9 mouse cellular contexts compared by ENCODE assay signal in the genomic region with DNA sequence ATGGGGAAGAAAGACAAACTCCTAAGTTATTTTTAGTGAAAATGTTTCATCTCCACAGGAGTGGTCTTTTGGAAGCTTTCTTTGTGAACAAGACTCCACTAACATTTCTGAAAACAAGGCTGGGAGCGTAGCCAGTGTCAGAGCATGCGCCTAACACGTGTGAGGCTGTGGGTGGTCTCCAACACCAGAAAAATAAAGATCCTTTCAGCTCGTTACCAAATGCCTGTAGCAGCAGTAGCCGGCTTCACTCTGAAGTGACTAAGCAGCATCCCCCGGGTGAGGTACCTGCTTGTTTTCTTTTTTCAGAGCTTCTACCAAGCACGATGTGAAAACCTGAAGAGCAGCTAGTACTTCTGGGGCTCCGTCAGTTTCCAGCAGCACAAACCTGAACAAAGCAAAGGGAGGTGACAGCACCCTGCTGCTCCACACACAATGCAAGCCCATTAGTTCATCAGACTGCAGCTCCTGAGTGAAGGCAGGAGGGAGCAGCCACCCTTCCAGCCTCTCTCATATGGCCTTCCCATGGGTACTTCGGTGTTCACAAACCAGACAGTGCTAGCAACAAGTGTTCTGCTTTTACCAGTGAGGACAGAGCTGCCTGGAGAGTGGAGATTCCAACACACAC.
DNase-seq lines count a peak whose midpoint lies in the region; ATAC-seq lines count a peak whose summit lies in the region.
"Had no signal": no experiment of that assay in that cellular context is flagged by ENCODE, and none has a peak within 500 bp of the region (broad histone marks: within the 10 kb centered on the region; RNA-seq: fewer than 3 reads in every experiment).

No protein-coding gene starts in this region.

- no peak overlapping the region; the same call in 1 of the 2 replicates for H3K9ac ChIP-seq in kidney, embryonic 16.5 days (replicated peaks; ENCODE audit: low read length)
- H3K9ac ChIP-seq in kidney, embryonic 15.5 days: no peak overlapping the region
- no peak overlapping the region; the same call in 1 of the 2 replicates for H3K9ac ChIP-seq in embryonic facial prominence, embryonic 11.5 days (replicated peaks; ENCODE audit: low read length)
- H3K9ac ChIP-seq in intestine, embryonic 16.5 days (ENCODE audit: low read depth, low read length): peak overlapping the region; percentile 5; the same call in 1 of the 2 replicates

- no peak for ATAC-seq in kidney, embryonic 16.5 days (ENCODE audit: low FRiP score, low TSS enrichment)
- ATAC-seq in kidney, embryonic 15.5 days (replicated peaks; ENCODE audit: low FRiP score): no peak
- no peak for ATAC-seq in embryonic facial prominence, embryonic 11.5 days (replicated peaks; ENCODE audit: insufficient number of reproducible peaks, low FRiP score, low TSS enrichment, low read depth)
- ATAC-seq in intestine, embryonic 16.5 days: no peak

- peaks cover 7% of the 10 kb centered on the region; the same call in 1 of the 2 replicates for H3K4me1 ChIP-seq in kidney, embryonic 16.5 days (ENCODE audit: insufficient read depth, low read length)
- H3K4me1 ChIP-seq in kidney, embryonic 15.5 days: peaks cover 16% of the 10 kb centered on the region
- H3K4me1 ChIP-seq in embryonic facial prominence, embryonic 11.5 days (ENCODE audit: control insufficient read depth, insufficient read depth, low read length): no peaks in the 10 kb centered on the region; the same call in 1 of the 2 replicates
- peaks cover 9% of the 10 kb centered on the region; the same call in 1 of the 2 replicates for H3K4me1 ChIP-seq in intestine, embryonic 16.5 days (ENCODE audit: control insufficient read depth, insufficient read depth, low read length)

- H3K9me3 ChIP-seq in kidney, embryonic 16.5 days (ENCODE audit: low read length): no peaks in the 10 kb centered on the region
- H3K9me3 ChIP-seq in kidney, embryonic 15.5 days (replicated peaks): no peaks in the 10 kb centered on the region
- H3K9me3 ChIP-seq in embryonic facial prominence, embryonic 11.5 days (replicated peaks; ENCODE audit: control insufficient read depth, low read length): no peaks in the 10 kb centered on the region
- no peaks in the 10 kb centered on the region for H3K9me3 ChIP-seq in intestine, embryonic 16.5 days (ENCODE audit: control insufficient read depth, low read length)

- DNase-seq in embryonic facial prominence, embryonic 11.5 days (ENCODE audit: low spot score): peak; percentile 51
- DNase-seq in right cerebral cortex, adult 2 months (ENCODE audit: low spot score in 2 of 2): peak; percentile 69 to 80
- DNase-seq in MN1 (ENCODE audit: low spot score): no peak
- no peak for DNase-seq in ovary, adult 18-20 months (ENCODE audit: low spot score)
- DNase-seq in kidney, adult 9 months: no peak

- 0 out of 2 replicates have a peak overlapping the region, but pooled peaks have one; percentile 2 for H3K27ac ChIP-seq in kidney, embryonic 16.5 days (ENCODE audit: low read length)
- H3K27ac ChIP-seq in kidney, embryonic 15.5 days: no peak overlapping the region
- no peak overlapping the region for H3K27ac ChIP-seq in embryonic facial prominence, embryonic 11.5 days (replicated peaks; ENCODE audit: low read depth, low read length)
- peak overlapping the region; percentile 27; the same call in 1 of the 2 replicates for H3K27ac ChIP-seq in intestine, embryonic 16.5 days (ENCODE audit: low read length)
- H3K27ac ChIP-seq: macrophage had no signal

- no peaks in the 10 kb centered on the region for H3K27me3 ChIP-seq in kidney, embryonic 16.5 days (ENCODE audit: insufficient read depth, low read length)
- H3K27me3 ChIP-seq in kidney, embryonic 15.5 days: no peaks in the 10 kb centered on the region
- H3K27me3 ChIP-seq in embryonic facial prominence, embryonic 11.5 days (ENCODE audit: control insufficient read depth, insufficient read depth, low read length): no peaks in the 10 kb centered on the region
- H3K27me3 ChIP-seq in intestine, embryonic 16.5 days (replicated peaks; ENCODE audit: control insufficient read depth, insufficient read depth, low read length): no peaks in the 10 kb centered on the region

- no peaks in the 10 kb centered on the region for H3K36me3 ChIP-seq in kidney, embryonic 16.5 days (ENCODE audit: insufficient read depth, low read length)
- H3K36me3 ChIP-seq in kidney, embryonic 15.5 days: 0 out of 2 replicates have a peak, but pooled peaks cover 3% of the 10 kb centered on the region
- H3K36me3 ChIP-seq in embryonic facial prominence, embryonic 11.5 days (replicated peaks; ENCODE audit: control insufficient read depth, insufficient read depth, low read depth, low read length): no peaks in the 10 kb centered on the region
- no peaks in the 10 kb centered on the region for H3K36me3 ChIP-seq in intestine, embryonic 16.5 days (ENCODE audit: control insufficient read depth, insufficient read depth, low read length)

- no peak overlapping the region for H3K4me3 ChIP-seq in kidney, embryonic 16.5 days (ENCODE audit: low read length)
- no peak overlapping the region for H3K4me3 ChIP-seq in kidney, embryonic 15.5 days (replicated peaks)
- no peak overlapping the region for H3K4me3 ChIP-seq in embryonic facial prominence, embryonic 11.5 days (ENCODE audit: low read depth, low read length)
- H3K4me3 ChIP-seq in intestine, embryonic 16.5 days (ENCODE audit: low read length): no peak overlapping the region

- no peak overlapping the region for H3K4me2 ChIP-seq in kidney, embryonic 16.5 days (replicated peaks; ENCODE audit: low read depth, low read length)
- no peak overlapping the region for H3K4me2 ChIP-seq in kidney, embryonic 15.5 days
- no peak overlapping the region for H3K4me2 ChIP-seq in embryonic facial prominence, embryonic 11.5 days (ENCODE audit: low read depth, low read length)
- no peak overlapping the region for H3K4me2 ChIP-seq in intestine, embryonic 16.5 days (ENCODE audit: low read depth, low read length)

- WGBS in kidney, embryonic 16.5 days: 38% methylated on average over 9 of the region's 9 CpGs
- 43% methylated on average over 9 of the region's 9 CpGs for WGBS in kidney, embryonic 15.5 days
- WGBS in embryonic facial prominence, embryonic 11.5 days: 26% methylated on average over 9 of the region's 9 CpGs
- 42% methylated on average over 9 of the region's 9 CpGs for WGBS in intestine, embryonic 16.5 days

Comparison
In these comparisons a context has a peak if more than half of its experiments do, and no peak if none do; other contexts are left out.
1. H3K27ac ChIP-seq: peak in kidney, embryonic 16.5 days (single experiment) and intestine, embryonic 16.5 days (single experiment); none in kidney, embryonic 15.5 days (single experiment) and embryonic facial prominence, embryonic 11.5 days (single experiment).
2. DNase-seq: peak in embryonic facial prominence, embryonic 11.5 days (single experiment) and right cerebral cortex, adult 2 months (2 of 2); none in MN1 (single experiment), ovary, adult 18-20 months (single experiment) and kidney, adult 9 months (single experiment).